Mouse (Mus musculus) lung, postnatal 0 days (tissue): ENCODE data around the gene Lgals3.

Experiments used
- CTCF ChIP-seq: IDR thresholded peaks from 2 replicates; pipeline ENCODE4 v1.5.1; 2016; ENCODE audit warnings: antibody characterized with exemption, mild to moderate bottlenecking
- EP300 ChIP-seq: IDR thresholded peaks from 2 replicates; pipeline ENCODE4 v1.6.1; 2016; ENCODE audit warnings: antibody characterized with exemption, mild to moderate bottlenecking, control low read depth

GRCm38 (mm10) chr14:47356622-47357021 lies 10.9 kb upstream of the Lgals3 start:
- no peak for TF ChIP-seq CTCF
- TF ChIP-seq EP300: no peak
